Mouse (Mus musculus): ENCODE results near the gene Sptlc2. TPM values are rescaled to one million over a fixed set of nuclear protein-coding genes. Genes with fewer than 3 reads are reported as not detected.
A peak's percentile ranks its signal among the peaks of the same experiment; 100 is the strongest.

Sptlc2 gene
- 10 to 100 TPM; 33.7 to 34.1 TPM for total RNA-seq (2021)

DNA sequence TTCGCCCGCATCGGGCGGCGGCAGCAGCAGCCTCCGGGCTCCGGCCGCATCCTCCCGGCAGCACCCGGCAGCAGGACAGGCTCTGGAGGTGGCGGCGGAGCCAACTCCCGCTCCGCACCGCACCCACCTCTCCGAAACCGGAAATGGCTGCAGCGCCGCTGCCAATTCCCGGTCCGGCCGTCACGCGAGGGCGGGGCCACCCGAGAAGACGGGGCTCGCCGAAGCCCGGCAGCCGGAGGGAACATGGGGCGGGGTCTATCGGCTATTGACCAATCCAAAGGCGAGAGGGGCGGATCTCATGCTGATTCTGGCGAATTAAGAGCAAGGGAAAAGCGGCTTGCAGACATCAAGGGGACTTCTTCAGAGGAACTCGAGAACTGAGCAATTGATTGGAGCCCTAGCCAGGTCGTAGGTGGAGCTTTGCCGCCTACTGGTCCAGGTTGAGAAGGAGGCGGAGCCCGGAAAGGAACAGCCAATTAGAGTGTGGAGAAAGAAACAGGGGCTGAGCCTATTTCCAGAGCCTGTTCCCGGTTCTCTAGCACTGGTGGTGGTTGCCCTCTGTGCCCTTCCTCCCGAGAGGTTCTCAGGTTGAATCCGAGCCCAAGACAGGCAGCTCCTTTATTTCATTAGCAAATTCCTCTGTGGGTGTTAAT, at the start of gene Sptlc2:
Sptlc2 (minus strand) TSS at position 234 of the 653 bp plus-strand sequence.
- intact Hi-C loops (cut with DNase I): no loop called here
- DNase-seq (ENCODE audit: low spot score in 2 of 2): peak; percentile 99

DNA sequence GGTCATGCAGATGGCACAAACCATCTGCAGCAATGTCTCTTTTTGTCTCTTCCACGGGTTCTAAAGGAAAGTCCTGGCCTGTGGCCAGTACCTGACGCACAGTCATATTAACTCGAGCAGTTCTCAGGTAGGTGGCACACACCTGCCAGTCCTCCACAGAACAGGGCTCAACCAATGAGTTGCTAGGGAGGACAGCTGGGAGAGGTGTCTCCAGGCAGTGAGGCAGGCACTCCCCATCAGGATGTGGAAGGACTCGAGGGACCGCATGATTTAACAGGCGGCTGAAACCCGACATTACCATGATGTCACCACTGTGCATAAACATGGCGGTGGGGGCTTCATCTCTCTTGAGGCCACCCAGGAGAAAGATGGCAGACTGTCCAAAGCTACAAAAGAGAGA, 40.7 kb upstream of the Sptlc2 start:
- no peak for DNase-seq (ENCODE audit: low spot score in 2 of 2)
- intact Hi-C loops (cut with DNase I): no loop called here

- no peak for DNase-seq (ENCODE audit: low spot score in 2 of 2)
- intact Hi-C loops (cut with DNase I): no loop called here
These were observed 40.1 kb upstream of the Sptlc2 start for GRCm38 (mm10) chr12:87428295-87428694.

DNA sequence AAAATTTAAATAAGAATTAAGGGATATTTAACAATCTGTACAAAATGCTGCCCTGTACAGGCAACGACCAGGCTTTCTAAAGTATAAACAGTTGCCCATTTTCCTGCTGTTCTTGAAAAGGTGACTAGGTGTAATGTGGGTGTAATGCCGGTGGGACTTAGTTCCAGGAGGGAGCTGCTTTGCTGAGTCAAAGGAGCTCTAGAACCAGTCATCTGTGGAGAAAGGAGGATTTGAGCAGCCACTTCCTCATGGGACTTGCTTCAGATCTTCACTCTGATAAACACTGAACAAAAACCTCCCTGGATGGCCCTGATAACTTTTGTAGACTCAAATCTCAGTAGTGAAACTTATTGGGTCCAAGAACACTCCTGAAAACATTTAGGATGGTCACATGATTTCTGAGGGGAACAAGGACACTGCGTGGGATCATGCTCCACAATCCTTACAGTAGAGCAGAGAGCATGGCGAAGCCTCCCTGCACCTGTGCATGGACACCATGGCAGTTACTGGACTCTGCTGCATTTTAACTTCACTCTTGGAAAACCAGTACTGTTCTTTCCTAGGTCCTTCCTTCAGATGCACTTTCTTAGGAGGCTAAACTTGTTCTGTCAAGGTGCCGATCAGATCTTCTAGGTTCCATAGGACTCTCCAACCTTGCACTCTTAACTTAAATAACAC, 38.3 kb upstream of the Sptlc2 start:
- intact Hi-C loops (cut with DNase I): no loop called here
- DNase-seq (ENCODE audit: low spot score in 2 of 2): no peak

GRCm38 (mm10) chr12:87424516-87424915, 36.4 kb upstream of the Sptlc2 start:
- no peak for DNase-seq (ENCODE audit: low spot score in 2 of 2)
- intact Hi-C loops (cut with DNase I): no loop called here

DNA sequence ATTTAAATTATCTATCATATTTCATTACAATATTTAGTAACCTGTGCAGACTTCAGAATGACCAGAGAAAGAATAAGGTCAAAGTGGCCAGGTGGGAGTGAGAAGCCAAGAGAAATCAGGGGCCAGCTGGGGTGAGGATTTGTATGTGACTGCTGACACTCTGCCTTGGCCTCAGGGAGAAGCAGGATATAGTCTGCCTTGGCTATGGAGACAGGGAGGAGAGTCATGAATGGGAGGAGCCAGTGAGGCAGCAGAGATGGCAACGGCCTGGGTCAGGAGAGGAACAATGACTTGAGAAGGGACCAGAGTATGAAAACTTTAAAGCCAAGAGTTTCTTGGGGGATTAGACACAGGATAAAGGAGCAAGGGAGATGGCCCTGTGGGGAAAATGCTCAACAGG, 35.5 kb upstream of the Sptlc2 start:
- no peak for DNase-seq (ENCODE audit: low spot score in 2 of 2)
- intact Hi-C loops (cut with DNase I): no loop called here

DNA sequence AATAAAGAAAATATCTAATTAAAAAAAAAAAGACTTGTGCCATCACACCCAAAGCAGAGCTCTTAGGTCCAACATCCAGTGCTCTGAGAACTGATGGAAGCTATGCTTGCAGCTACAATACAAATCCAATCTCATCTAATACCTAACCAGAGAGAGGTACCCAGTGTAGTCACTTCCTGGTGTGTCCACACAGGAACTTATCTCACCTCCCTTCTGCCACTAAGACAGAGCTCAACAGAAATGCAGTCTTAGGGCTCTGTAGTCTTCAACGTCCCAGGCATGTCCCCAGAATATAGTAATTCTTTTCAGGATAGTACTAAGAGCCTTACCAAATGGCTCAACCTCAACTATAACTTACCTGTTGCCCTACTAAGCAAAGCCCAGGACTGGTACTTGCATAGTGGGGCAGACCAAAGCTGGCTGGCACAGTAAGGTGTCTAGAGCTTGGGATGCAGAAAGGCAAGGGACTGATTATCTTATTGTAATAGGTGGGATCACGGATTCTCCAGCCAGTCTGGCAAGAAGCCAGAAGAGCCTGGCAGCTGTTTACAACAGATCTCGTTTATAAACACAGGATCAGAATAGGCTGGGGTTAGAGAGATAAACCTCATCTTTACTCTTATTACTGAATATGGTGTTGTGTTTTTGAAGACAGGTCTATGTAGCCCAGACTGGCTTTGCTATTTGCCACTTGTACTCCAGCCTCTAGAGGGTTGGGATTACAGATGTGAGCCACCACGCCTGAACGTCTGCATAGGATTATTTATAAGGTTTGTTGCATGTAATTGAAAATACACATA, 33.8 kb upstream of the Sptlc2 start:
- intact Hi-C loops (cut with DNase I): no loop called here
- no peak for DNase-seq (ENCODE audit: low spot score in 2 of 2)

GRCm38 (mm10) chr12:87419974-87420485, 31.9 kb upstream of the Sptlc2 start:
- no peak for DNase-seq (ENCODE audit: low spot score in 2 of 2)
- intact Hi-C loops (cut with DNase I): no loop called here

- no peak for DNase-seq (ENCODE audit: low spot score in 2 of 2)
- intact Hi-C loops (cut with DNase I): no loop called here
These were observed 30.8 kb upstream of the Sptlc2 start for GRCm38 (mm10) chr12:87418921-87419320.

GRCm38 (mm10) chr12:87416690-87417089, 28.5 kb upstream of the Sptlc2 start:
- peak in 1 of 2 experiments; percentile 13 for DNase-seq (ENCODE audit: low spot score in 2 of 2)
- intact Hi-C loops (cut with DNase I): no loop called here

GRCm38 (mm10) chr12:87415358-87415757, 27.2 kb upstream of the Sptlc2 start:
- intact Hi-C loops (cut with DNase I): no loop called here
- DNase-seq (ENCODE audit: low spot score in 2 of 2): no peak

- intact Hi-C loops (cut with DNase I): no loop called here
- DNase-seq (ENCODE audit: low spot score in 2 of 2): peak; percentile 56 to 71
These were observed 25.1 kb upstream of the Sptlc2 start for GRCm38 (mm10) chr12:87413179-87413790.

DNA sequence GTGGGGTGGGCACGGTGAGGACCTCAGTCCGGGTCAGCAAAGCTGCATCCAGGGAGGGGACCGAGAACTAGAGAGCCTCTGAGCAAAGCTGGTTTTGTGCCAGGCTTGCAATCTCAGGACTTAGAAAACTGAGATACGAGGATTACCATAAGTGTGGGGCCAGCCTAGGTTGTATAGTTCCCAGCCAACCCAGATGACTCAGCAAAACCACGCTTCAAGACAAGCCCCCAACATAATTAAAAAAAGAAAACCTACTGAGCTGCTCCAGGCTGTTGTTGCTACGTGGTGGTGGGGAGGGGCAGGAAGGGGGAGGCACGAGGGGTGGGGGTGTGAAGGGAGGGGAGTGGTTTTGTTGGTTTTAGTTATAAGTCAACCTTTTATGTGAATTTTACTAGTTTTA, 22.8 kb upstream of the Sptlc2 start:
- intact Hi-C loops (cut with DNase I): no loop called here
- DNase-seq (ENCODE audit: low spot score in 2 of 2): no peak

GRCm38 (mm10) chr12:87409123-87409522, 21.0 kb upstream of the Sptlc2 start:
- intact Hi-C loops (cut with DNase I): no loop called here

GRCm38 (mm10) chr12:87407869-87408605, 19.9 kb upstream of the Sptlc2 start:
- intact Hi-C loops (cut with DNase I): no loop called here
- DNase-seq (ENCODE audit: low spot score in 2 of 2): no peak

More at GRCm38 (mm10) chr12:87409123-87409522, 21.0 kb upstream of the Sptlc2 start:
- DNase-seq (ENCODE audit: low spot score in 2 of 2): no peak

DNA sequence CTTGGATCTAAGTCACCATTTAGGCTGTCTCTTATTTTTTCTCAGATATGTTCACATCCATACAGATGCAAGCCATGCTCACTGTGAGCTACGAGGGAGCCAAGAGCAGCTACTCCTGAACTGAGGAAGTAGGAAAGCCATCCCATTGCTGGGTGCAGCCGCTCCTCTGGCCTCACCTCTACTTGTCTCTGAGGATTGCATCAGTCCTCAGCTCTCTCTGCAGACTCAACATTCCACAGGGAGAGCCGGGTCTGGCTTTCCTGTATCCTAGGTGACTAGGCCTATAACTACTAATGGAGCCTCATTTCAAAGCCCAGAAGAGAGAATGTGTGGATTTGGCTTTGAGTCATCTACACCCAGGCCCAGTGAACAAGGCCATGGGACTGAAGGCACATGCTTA, 17.6 kb upstream of the Sptlc2 start:
- no peak for DNase-seq (ENCODE audit: low spot score in 2 of 2)
- intact Hi-C loops (cut with DNase I): no loop called here

DNA sequence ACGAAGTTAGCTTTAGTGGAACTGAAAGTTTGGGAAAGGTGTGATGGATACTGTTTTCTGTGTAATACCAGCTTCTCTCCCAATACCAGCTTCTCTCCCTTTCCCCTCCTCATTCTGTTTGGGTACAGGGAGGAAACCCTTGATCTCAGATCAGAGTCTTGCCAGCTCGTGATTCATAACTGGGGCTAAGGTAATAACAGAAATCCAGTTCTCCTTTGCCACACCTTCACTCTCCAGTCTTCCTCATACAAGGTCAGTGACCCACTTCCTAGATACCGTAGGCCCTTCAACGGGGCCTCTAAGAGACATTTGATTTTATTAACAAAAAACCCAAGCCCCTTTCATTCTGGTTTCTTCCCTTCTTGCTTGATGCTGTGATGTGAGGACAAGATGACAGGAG, 17.0 kb upstream of the Sptlc2 start:
- intact Hi-C loops (cut with DNase I): no loop called here

DNA sequence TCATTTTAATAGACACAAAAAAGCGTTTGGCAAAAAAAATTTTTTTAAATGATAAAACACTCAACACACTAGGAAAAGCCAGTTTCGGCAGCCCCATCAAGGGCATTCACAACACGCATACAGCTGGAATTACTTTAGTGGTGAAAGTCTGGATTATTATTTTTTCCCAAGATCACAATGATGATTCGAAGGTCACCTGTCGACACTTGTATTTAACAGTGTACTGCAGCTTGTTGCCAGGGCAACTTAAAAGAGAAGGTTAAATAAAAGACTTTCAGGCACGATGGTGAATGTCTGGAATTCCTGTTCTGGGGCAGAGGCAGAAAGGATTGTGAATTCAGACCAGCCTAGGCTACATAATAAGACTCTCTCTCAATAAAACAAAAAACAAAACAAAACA, 13.7 kb upstream of the Sptlc2 start:
- intact Hi-C loops (cut with DNase I): no loop called here
- no peak for DNase-seq (ENCODE audit: low spot score in 2 of 2)

More for the DNA sequence above, 17.0 kb upstream of the Sptlc2 start:
- no peak for DNase-seq (ENCODE audit: low spot score in 2 of 2)

- intact Hi-C loops (cut with DNase I): no loop called here
- DNase-seq (ENCODE audit: low spot score in 2 of 2): no peak
These were observed 11.1 kb upstream of the Sptlc2 start for GRCm38 (mm10) chr12:87399119-87399819.

All from left cerebral cortex, postnatal 36 days (tissue).